Mouse (Mus musculus) bone marrow macrophage, adult 2 months (primary cell): ENCODE measurements around the gene Sdk2.

ENCODE experiments used
- CTCF ChIP-seq: IDR thresholded peaks from 2 replicates; pipeline ENCODE4 v1.5.1; 2012; ENCODE audit warnings: low read depth, mild to moderate bottlenecking, low read length, moderate library complexity
- POLR2A ChIP-seq: IDR thresholded peaks from 2 replicates; pipeline ENCODE4 v1.6.1; 2012; ENCODE audit warnings: mild to moderate bottlenecking, low read depth, low read length, borderline replicate concordance

- TF ChIP-seq CTCF = no peak
- no peak for TF ChIP-seq POLR2A
These were observed 314.0 kb downstream of the Sdk2 start for GRCm38 (mm10) chr11:113752685-113753430.
